Mouse (Mus musculus): ENCODE measurements around the gene Relt.

- TF ChIP-seq CTCF (IDR thresholded peaks at IDR 0.05; ENCODE audit: extremely low read depth, insufficient read depth, insufficient read length, insufficient replicate concordance) = peak; percentile 86
- TF ChIP-seq POLR2A (IDR thresholded peaks at IDR 0.05; ENCODE audit: low read depth, low read length) = peak; percentile 68
Observed at GRCm38 (mm10) chr7:100862828-100863638, at the start of gene Relt.
